Mouse (Mus musculus) testis, adult 2 months (tissue): Measurements from ENCODE around the gene Smim4.

ENCODE experiments used
- CTCF ChIP-seq: fragments of 200-500 bp; IDR thresholded peaks from 2 replicates; pipeline ENCODE4 v1.5.1; 2012; ENCODE audit warnings: low read depth, mild to moderate bottlenecking, inconsistent platforms, low read length, moderate library complexity; ENCODE audit not compliant: control insufficient read depth, insufficient read depth, insufficient replicate concordance
- POLR2A ChIP-seq: fragments of 200-500 bp; IDR thresholded peaks from 2 replicates; pipeline ENCODE4 v1.6.1; 2012; ENCODE audit warnings: low read depth, mild to moderate bottlenecking, inconsistent platforms, low read length, moderate library complexity; ENCODE audit not compliant: control insufficient read depth

DNA sequence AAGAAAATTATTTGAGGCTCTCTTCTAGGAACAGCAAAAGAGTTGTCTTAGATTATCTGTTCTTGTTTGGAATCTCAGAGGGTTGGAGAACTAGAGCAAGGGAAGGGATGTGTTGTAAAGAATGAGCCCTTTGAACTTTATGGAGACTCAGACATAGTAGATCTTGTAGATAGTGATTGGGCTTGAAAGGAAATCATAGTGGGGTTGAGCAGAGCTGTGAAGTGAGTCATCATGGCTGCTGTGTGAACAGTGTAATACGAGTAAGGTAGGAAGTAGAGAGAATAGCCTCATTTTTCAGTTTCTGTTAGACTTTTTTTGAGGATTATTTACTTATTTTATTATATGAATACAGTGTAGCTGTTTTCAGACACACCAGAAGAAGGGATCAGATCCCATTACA lies 38.8 kb downstream of the Smim4 start:
- TF ChIP-seq CTCF (no peak), POLR2A (no peak)
